Mouse (Mus musculus): Measurements from ENCODE around the gene Wsb1.

- no peak for TF ChIP-seq EP300 (IDR thresholded peaks at IDR 0.05; ENCODE audit: insufficient read depth, low read depth, low read length)
- TF ChIP-seq CTCF (IDR thresholded peaks at IDR 0.05): no peak
- TF ChIP-seq POLR2A (IDR thresholded peaks at IDR 0.05; ENCODE audit: insufficient read depth, low read depth, low read length): peak; percentile 98
These were observed at the start of gene Wsb1 for GRCm38 (mm10) chr11:79254391-79255098.
